Mouse (Mus musculus): ENCODE data around the gene Emp1.

Gene Emp1

GRCm38 (mm10) chr6:135364041-135364745 is 1.8 kb downstream of the Emp1 start:
- no peak for DNase-seq (ENCODE audit: low spot score)

- peak; percentile 48 for DNase-seq (ENCODE audit: low spot score)
Measured at GRCm38 (mm10) chr6:135364891-135365301, 2.6 kb downstream of the Emp1 start.

- no peak for DNase-seq (ENCODE audit: low spot score)
Measured at GRCm38 (mm10) chr6:135365614-135366013, 3.3 kb downstream of the Emp1 start.

- DNase-seq (ENCODE audit: low spot score): peak; percentile 26
Measured at GRCm38 (mm10) chr6:135368230-135368629, 5.9 kb downstream of the Emp1 start.

GRCm38 (mm10) chr6:135369551-135369968 is 7.2 kb downstream of the Emp1 start:
- DNase-seq (ENCODE audit: low spot score): peak; percentile 15

GRCm38 (mm10) chr6:135370954-135371353 is 8.6 kb downstream of the Emp1 start:
- DNase-seq (ENCODE audit: low spot score): no peak

- DNase-seq (ENCODE audit: low spot score): no peak
Measured at GRCm38 (mm10) chr6:135373357-135373756, 11.0 kb downstream of the Emp1 start.

- DNase-seq (ENCODE audit: low spot score): no peak
Measured at GRCm38 (mm10) chr6:135375818-135376217, 13.5 kb downstream of the Emp1 start.

GRCm38 (mm10) chr6:135376248-135376647 is 13.9 kb downstream of the Emp1 start:
- no peak for DNase-seq (ENCODE audit: low spot score)

GRCm38 (mm10) chr6:135377583-135378319 is 15.4 kb downstream of the Emp1 start:
- DNase-seq (ENCODE audit: low spot score): peak; percentile 34

- no peak for DNase-seq (ENCODE audit: low spot score)
Measured at GRCm38 (mm10) chr6:135383919-135384318, 21.6 kb downstream of the Emp1 start.

GRCm38 (mm10) chr6:135385738-135386459 is 23.6 kb downstream of the Emp1 start:
- DNase-seq (ENCODE audit: low spot score): no peak

- DNase-seq (ENCODE audit: low spot score): no peak
Measured at GRCm38 (mm10) chr6:135387653-135388052, 25.3 kb downstream of the Emp1 start.

GRCm38 (mm10) chr6:135388711-135389110 is 26.4 kb downstream of the Emp1 start:
- DNase-seq (ENCODE audit: low spot score): no peak

GRCm38 (mm10) chr6:135390398-135390797 is 28.1 kb downstream of the Emp1 start:
- no peak for DNase-seq (ENCODE audit: low spot score)

GRCm38 (mm10) chr6:135395375-135395774 is 33.0 kb downstream of the Emp1 start:
- DNase-seq (ENCODE audit: low spot score): no peak

GRCm38 (mm10) chr6:135397089-135397488 is 34.7 kb downstream of the Emp1 start:
- DNase-seq (ENCODE audit: low spot score): no peak

GRCm38 (mm10) chr6:135397788-135398187 is 35.4 kb downstream of the Emp1 start:
- no peak for DNase-seq (ENCODE audit: low spot score)

- no peak for DNase-seq (ENCODE audit: low spot score)
Measured at GRCm38 (mm10) chr6:135398801-135399200, 36.5 kb downstream of the Emp1 start.

- peak; percentile 28 for DNase-seq (ENCODE audit: low spot score)
Measured at GRCm38 (mm10) chr6:135400306-135400705, 38.0 kb downstream of the Emp1 start.

GRCm38 (mm10) chr6:135405093-135405492 is 42.7 kb downstream of the Emp1 start:
- no peak for DNase-seq (ENCODE audit: low spot score)

- no peak for DNase-seq (ENCODE audit: low spot score)
Measured at GRCm38 (mm10) chr6:135407323-135407722, 45.0 kb downstream of the Emp1 start.
